Mouse (Mus musculus) heart, postnatal 0 days (tissue): Measurements from ENCODE around the gene Ldlrad3. TPM values are rescaled to one million over a fixed set of nuclear protein-coding genes. Genes with fewer than 3 reads are reported as not detected.

Experiments used
- ATAC-seq: fragments of 200-750 bp; cut with Nextera tagmentation; 2 replicates; pipeline ENCODE4 v1.8.0; 2017; ENCODE audit warnings: low read depth, moderate number of reproducible peaks, moderate library complexity; ENCODE audit not compliant: insufficient read depth
- DNase-seq: peaks from one replicate; pipeline ENCODE4 v3.0.0-alpha.2; 2016; ENCODE audit warnings: low spot score
- H3K27ac ChIP-seq: fragments of 300-500 bp; sonication (generic); 2 replicates; pipeline ENCODE4 v1.5.1; 2014; ENCODE audit warnings: low read depth, mild to moderate bottlenecking
- H3K27me3 ChIP-seq: fragments of 300-500 bp; sonication (generic); 2 replicates; pipeline ENCODE4 v1.6.1; 2014; ENCODE audit warnings: low read length, mixed read lengths; ENCODE audit not compliant: control insufficient read depth, insufficient read depth
- H3K36me3 ChIP-seq: fragments of 300-500 bp; sonication (generic); replicated peaks from 2 replicates; pipeline ENCODE4 v1.6.1; 2014; ENCODE audit warnings: low read length, mixed read lengths; ENCODE audit not compliant: control insufficient read depth, insufficient read depth
- H3K4me1 ChIP-seq: fragments of 300-500 bp; sonication (generic); 2 replicates; pipeline ENCODE4 v1.6.1; 2014; ENCODE audit warnings: antibody characterized with exemption; ENCODE audit not compliant: control insufficient read depth, insufficient read depth
- H3K4me2 ChIP-seq: fragments of 300-500 bp; sonication (generic); 2 replicates; pipeline ENCODE4 v1.6.1; 2014; ENCODE audit warnings: low read depth, mild to moderate bottlenecking, low read length, moderate library complexity
- H3K4me3 ChIP-seq: fragments of 300-500 bp; sonication (generic); 2 replicates; pipeline ENCODE4 v1.5.1; 2014; ENCODE audit warnings: low read depth, low read length
- H3K9ac ChIP-seq: fragments of 300-500 bp; sonication (generic); replicated peaks from 2 replicates; pipeline ENCODE4 v1.6.1; 2014; ENCODE audit warnings: low read depth, low read length, mixed read lengths
- H3K9me3 ChIP-seq: fragments of 300-500 bp; sonication (generic); replicated peaks from 2 replicates; pipeline ENCODE4 v1.6.1; 2016; ENCODE audit warnings: low read length; ENCODE audit not compliant: control insufficient read depth
- CTCF ChIP-seq: IDR thresholded peaks from 2 replicates; pipeline ENCODE4 v1.5.1; 2016; ENCODE audit warnings: antibody characterized with exemption, control low read depth, low read depth
- EP300 ChIP-seq: IDR thresholded peaks from 2 replicates; pipeline ENCODE4 v1.6.1; 2016; ENCODE audit warnings: antibody characterized with exemption, low read depth
- WGBS: fragments of 180-500 bp; shearing (Covaris S2); extraction: QIAGEN DNeasy Blood & Tissue Kit; methylation state at CpG from one replicate; pipeline ENCODE4 v1.1.7; 2014; 5-methylcytosine and 5-hydroxymethylcytosine counted together
- polyA plus RNA-seq: library from polyadenylated mRNA; unstranded; fragments of >200 nt; fragmentation: Nextera tagmentation; extraction: Ambion mirVana; gene quantifications from 2 replicates; pipeline ENCODE4 v1.2.1, GENCODE M21; 2015
- total RNA-seq: library from RNA; depleted of rRNA; stranded (reverse); fragments of >200 nt; gene quantifications from 2 replicates; pipeline ENCODE4 v1.2.3, GENCODE M21; 2014; ENCODE audit warnings: low replicate concordance

Ldlrad3 gene
- total and polyA plus RNA-seq, 2 experiments from 2014 or later: 3.5 to 5.4 TPM

DNA sequence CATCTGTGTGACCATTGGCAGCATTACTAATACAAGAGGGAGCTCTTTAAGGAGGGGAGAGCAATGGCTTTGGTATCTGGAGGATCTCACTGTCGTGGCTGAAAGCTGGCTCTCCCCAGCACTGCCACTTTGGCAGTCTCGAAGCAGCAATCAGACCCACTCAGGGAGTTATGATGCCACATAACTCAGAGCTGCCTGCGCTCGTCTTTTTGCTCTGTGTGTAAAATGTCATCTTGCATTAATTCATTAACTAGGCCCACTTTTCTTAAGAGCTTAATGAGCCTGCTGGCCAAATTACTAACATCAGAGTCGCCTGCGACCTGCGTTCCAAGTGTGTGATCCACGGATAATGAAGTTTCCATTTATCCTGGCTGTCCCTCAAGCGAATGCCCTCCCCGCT, 230.1 kb downstream of the Ldlrad3 start:
- Histone ChIP-seq H3K36me3 (no peaks in the 10 kb centered on the region; the same call in 1 of the 2 replicates), H3K4me1 (no peaks in the 10 kb centered on the region), H3K4me3 (no peak overlapping the region), H3K4me2 (no peak overlapping the region), H3K27ac (no peak overlapping the region), H3K9me3 (no peaks in the 10 kb centered on the region), H3K27me3 (no peaks in the 10 kb centered on the region), H3K9ac (no peak overlapping the region)
- no peak for TF ChIP-seq CTCF
- no peak for TF ChIP-seq EP300
- 60% methylated on average over 10 of the region's 10 CpGs for WGBS
- ATAC-seq (no peak), DNase-seq (no peak)

DNA sequence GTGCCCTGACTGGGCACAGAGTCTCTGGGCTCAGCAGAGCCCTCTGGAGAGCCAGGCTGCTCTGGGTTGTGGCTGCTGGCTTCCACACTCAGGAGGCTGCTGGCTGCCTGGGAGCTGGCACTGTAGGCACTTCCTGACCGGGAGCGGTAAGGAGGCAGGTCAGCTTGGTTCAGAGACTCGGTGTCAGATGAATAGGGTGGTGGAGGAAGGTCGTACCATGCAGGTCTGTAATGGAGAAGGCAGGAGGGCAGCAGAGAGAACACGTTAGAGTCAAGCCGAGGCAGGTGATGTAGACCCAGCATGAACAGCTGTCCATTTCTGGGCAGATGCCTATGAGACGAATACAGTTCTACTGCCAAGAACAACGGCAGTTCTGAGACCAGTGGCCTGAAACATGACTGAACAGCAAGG, 233.2 kb downstream of the Ldlrad3 start:
- Histone ChIP-seq H3K4me1 (no peaks in the 10 kb centered on the region), H3K4me2 (no peak overlapping the region), H3K27ac (no peak overlapping the region), H3K4me3 (no peak overlapping the region), H3K9me3 (no peaks in the 10 kb centered on the region), H3K27me3 (no peaks in the 10 kb centered on the region), H3K36me3 (no peaks in the 10 kb centered on the region; the same call in 1 of the 2 replicates), H3K9ac (no peak overlapping the region)
- ATAC-seq (no peak), DNase-seq (no peak)
- WGBS: 87% methylated on average over 8 of the region's 8 CpGs
- TF ChIP-seq CTCF (no peak), EP300 (no peak)

DNA sequence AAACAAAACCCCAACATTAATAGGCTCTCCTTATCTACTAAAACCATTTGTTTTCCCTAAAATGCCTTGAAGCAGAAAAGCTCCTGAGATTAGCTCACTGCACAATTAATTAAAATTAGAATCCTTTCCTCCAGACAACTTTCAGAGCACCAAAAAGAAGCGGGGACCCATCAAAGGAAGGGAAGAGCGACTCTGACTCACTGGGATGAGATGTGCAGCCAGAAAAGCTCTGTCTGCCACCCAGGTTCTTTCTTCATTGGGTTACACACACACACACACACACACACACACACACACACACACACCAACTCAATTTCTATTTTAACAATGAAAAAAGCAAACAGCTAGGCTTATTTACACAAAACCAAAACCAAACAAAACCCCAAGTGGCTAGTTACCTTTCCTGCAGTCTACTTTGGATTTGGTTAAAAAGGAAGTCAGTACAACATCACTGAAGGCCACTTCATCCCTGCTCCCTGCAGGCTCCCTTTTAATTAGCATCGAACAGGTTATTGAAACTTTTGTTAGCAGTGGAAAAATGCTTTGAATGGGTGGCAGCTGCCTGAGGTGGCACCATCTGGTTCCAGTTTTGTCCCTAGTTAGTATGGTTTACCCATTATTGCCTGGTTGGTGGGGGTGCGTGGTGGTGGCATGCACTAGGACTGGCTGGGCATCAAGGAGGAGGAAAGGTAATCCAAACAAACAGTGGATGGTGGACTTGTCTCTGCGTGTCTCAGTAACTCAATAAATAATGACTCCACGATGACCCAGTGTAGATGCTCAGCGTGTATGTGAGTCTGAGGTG, 235.3 kb downstream of the Ldlrad3 start:
- DNase-seq (no peak), ATAC-seq (no peak)
- H3K4me1 ChIP-seq: no peaks in the 10 kb centered on the region
- no peaks in the 10 kb centered on the region for H3K27me3 ChIP-seq
- no peak for TF ChIP-seq EP300
- no peak for TF ChIP-seq CTCF
- no peak overlapping the region for H3K27ac ChIP-seq
- H3K4me2 ChIP-seq: no peak overlapping the region
- 79% methylated on average over 7 of the region's 7 CpGs for WGBS
- no peaks in the 10 kb centered on the region; the same call in 1 of the 2 replicates for H3K36me3 ChIP-seq
- H3K9ac ChIP-seq: no peak overlapping the region
- no peak overlapping the region for H3K4me3 ChIP-seq
- no peaks in the 10 kb centered on the region for H3K9me3 ChIP-seq

DNA sequence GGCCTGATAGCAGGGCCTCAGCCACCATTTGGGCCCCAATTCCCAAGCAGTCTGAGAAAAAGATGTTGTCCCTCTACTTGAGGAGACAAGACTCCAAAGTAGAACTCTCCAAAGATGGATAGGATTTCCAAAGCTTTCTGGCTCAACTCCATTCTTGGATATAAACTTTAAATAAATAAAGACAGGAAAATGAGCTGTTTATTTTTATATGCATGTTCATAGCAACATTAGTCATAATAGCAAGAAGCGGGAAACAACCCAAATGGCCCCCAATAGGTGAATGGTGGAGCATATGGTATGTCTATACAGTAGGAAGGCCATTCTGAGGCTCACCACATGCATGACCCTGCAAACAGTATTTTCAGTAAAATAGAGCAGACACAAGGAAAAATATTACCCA, 251.2 kb downstream of the Ldlrad3 start:
- no peak for TF ChIP-seq CTCF

DNA sequence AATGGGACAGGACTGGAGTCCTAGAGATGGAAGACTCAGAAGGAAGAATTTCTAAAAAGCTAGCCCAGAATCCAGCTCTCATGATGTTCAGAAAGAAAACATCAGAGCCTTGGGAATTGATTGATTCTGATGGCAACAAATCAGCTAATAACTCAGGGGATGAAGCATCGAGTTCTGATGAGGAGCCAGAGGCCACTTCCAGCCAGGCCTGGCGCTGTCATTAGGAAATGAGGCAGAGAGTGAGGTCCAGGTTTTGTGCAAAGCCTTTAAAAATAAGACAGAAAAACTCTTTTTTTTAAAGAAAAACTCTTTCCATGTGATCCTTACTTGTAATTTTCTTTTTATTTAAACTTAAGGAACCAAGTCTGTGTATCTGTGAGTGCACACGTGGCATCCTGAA, 252.9 kb downstream of the Ldlrad3 start:
- Histone ChIP-seq H3K9me3 (no peaks in the 10 kb centered on the region), H3K4me1 (no peaks in the 10 kb centered on the region), H3K4me3 (no peak overlapping the region), H3K4me2 (no peak overlapping the region), H3K27ac (no peak overlapping the region), H3K9ac (no peak overlapping the region), H3K36me3 (no peaks in the 10 kb centered on the region), H3K27me3 (no peaks in the 10 kb centered on the region)
- WGBS: 83% methylated on average over 3 of the region's 3 CpGs
- ATAC-seq (no peak), DNase-seq (no peak)
- TF ChIP-seq EP300 (no peak), CTCF (no peak)

More for the DNA sequence above, 251.2 kb downstream of the Ldlrad3 start:
- Histone ChIP-seq H3K27ac (no peak overlapping the region), H3K4me1 (no peaks in the 10 kb centered on the region), H3K9me3 (no peaks in the 10 kb centered on the region), H3K27me3 (no peaks in the 10 kb centered on the region), H3K36me3 (no peaks in the 10 kb centered on the region), H3K4me2 (no peak overlapping the region), H3K4me3 (no peak overlapping the region), H3K9ac (no peak overlapping the region)
- no peak for DNase-seq
- 84% methylated on average over 1 of the region's 1 CpGs for WGBS
- ATAC-seq: no peak
